Mouse (Mus musculus): ENCODE data around the gene Epop. TPM values are rescaled to one million over a fixed set of nuclear protein-coding genes. Genes with fewer than 3 reads are reported as not detected.

Epop gene
- polyA plus RNA-seq, 1 experiment from 2014 or later, result 13.0 TPM

- Histone ChIP-seq H3K27ac (replicated peaks) (no peak overlapping the region), H3K9me3 (no peaks in the 10 kb centered on the region), H3K4me1 (peaks cover 16% of the 10 kb centered on the region), H3K27me3 (replicated peaks; ENCODE audit: low read depth, poor library complexity, severe bottlenecking) (peaks cover 68% of the 10 kb centered on the region), H3K4me3 (no peak overlapping the region), H3K36me3 (replicated peaks) (no peaks in the 10 kb centered on the region)
- 3% methylated on average over 6 of the region's 6 CpGs for WGBS
- peak; percentile 80 for DNase-seq (ENCODE audit: low spot score)
Observed at GRCm38 (mm10) chr11:97622440-97622839, 7.1 kb downstream of the Epop start.

GRCm38 (mm10) chr11:97619391-97619795 lies 10.1 kb downstream of the Epop start:
- no peak overlapping the region for H3K4me3 ChIP-seq
- H3K27ac ChIP-seq (replicated peaks), result no peak overlapping the region
- WGBS, result 52% methylated on average over 5 of the region's 5 CpGs
- no peak for DNase-seq (ENCODE audit: low spot score)
- H3K36me3 ChIP-seq (replicated peaks), result no peaks in the 10 kb centered on the region
- no peaks in the 10 kb centered on the region for H3K9me3 ChIP-seq
- peaks cover 67% of the 10 kb centered on the region for H3K27me3 ChIP-seq (replicated peaks; ENCODE audit: low read depth, poor library complexity, severe bottlenecking)
- H3K4me1 ChIP-seq, result no peaks in the 10 kb centered on the region; the same call in 1 of the 2 replicates

- 56% methylated on average over 11 of the region's 11 CpGs for WGBS
Observed at GRCm38 (mm10) chr11:97618368-97618767, 11.1 kb downstream of the Epop start.

GRCm38 (mm10) chr11:97615276-97615675 lies 14.2 kb downstream of the Epop start:
- Histone ChIP-seq H3K9me3 (no peaks in the 10 kb centered on the region), H3K27me3 (replicated peaks; ENCODE audit: low read depth, poor library complexity, severe bottlenecking) (peaks cover 58% of the 10 kb centered on the region), H3K36me3 (replicated peaks) (no peaks in the 10 kb centered on the region), H3K27ac (replicated peaks) (no peak overlapping the region), H3K4me3 (no peak overlapping the region), H3K4me1 (no peaks in the 10 kb centered on the region; the same call in 1 of the 2 replicates)
- 82% methylated on average over 4 of the region's 4 CpGs for WGBS
- DNase-seq (ENCODE audit: low spot score), result no peak

More at GRCm38 (mm10) chr11:97618368-97618767, 11.1 kb downstream of the Epop start:
- Histone ChIP-seq H3K9me3 (no peaks in the 10 kb centered on the region), H3K27me3 (replicated peaks; ENCODE audit: low read depth, poor library complexity, severe bottlenecking) (peaks cover 57% of the 10 kb centered on the region), H3K4me3 (no peak overlapping the region), H3K36me3 (replicated peaks) (no peaks in the 10 kb centered on the region), H3K27ac (replicated peaks) (no peak overlapping the region), H3K4me1 (no peaks in the 10 kb centered on the region; the same call in 1 of the 2 replicates)
- DNase-seq (ENCODE audit: low spot score), result no peak

- WGBS, result 79% methylated on average over 8 of the region's 8 CpGs
- Histone ChIP-seq H3K27ac (replicated peaks) (no peak overlapping the region), H3K4me1 (peaks cover 17% of the 10 kb centered on the region), H3K9me3 (no peaks in the 10 kb centered on the region), H3K27me3 (replicated peaks; ENCODE audit: low read depth, poor library complexity, severe bottlenecking) (peaks cover 45% of the 10 kb centered on the region), H3K36me3 (replicated peaks) (no peaks in the 10 kb centered on the region), H3K4me3 (no peak overlapping the region)
- DNase-seq (ENCODE audit: low spot score), result no peak
Observed at GRCm38 (mm10) chr11:97611076-97611475, 18.4 kb downstream of the Epop start.

- WGBS, result 89% methylated on average over 13 of the region's 13 CpGs
- no peaks in the 10 kb centered on the region for H3K36me3 ChIP-seq (replicated peaks)
- H3K9me3 ChIP-seq, result no peaks in the 10 kb centered on the region
- no peak for DNase-seq (ENCODE audit: low spot score)
- H3K4me1 ChIP-seq, result peaks cover 17% of the 10 kb centered on the region
- no peak overlapping the region for H3K4me3 ChIP-seq
- no peak overlapping the region for H3K27ac ChIP-seq (replicated peaks)
- peaks cover 35% of the 10 kb centered on the region for H3K27me3 ChIP-seq (replicated peaks; ENCODE audit: low read depth, poor library complexity, severe bottlenecking)
Observed at GRCm38 (mm10) chr11:97609743-97610142, 19.8 kb downstream of the Epop start.

GRCm38 (mm10) chr11:97608933-97609332 lies 20.6 kb downstream of the Epop start:
- H3K27ac ChIP-seq (replicated peaks), result no peak overlapping the region
- 42% methylated on average over 4 of the region's 4 CpGs for WGBS
- peaks cover 17% of the 10 kb centered on the region for H3K4me1 ChIP-seq
- no peak overlapping the region for H3K4me3 ChIP-seq
- no peaks in the 10 kb centered on the region for H3K36me3 ChIP-seq (replicated peaks)
- no peak for DNase-seq (ENCODE audit: low spot score)
- H3K9me3 ChIP-seq, result no peaks in the 10 kb centered on the region
- peaks cover 34% of the 10 kb centered on the region for H3K27me3 ChIP-seq (replicated peaks; ENCODE audit: low read depth, poor library complexity, severe bottlenecking)

GRCm38 (mm10) chr11:97607056-97607725 lies 22.3 kb downstream of the Epop start:
- Histone ChIP-seq H3K27ac (replicated peaks) (no peak overlapping the region), H3K36me3 (replicated peaks) (no peaks in the 10 kb centered on the region), H3K27me3 (replicated peaks; ENCODE audit: low read depth, poor library complexity, severe bottlenecking) (peaks cover 39% of the 10 kb centered on the region), H3K9me3 (no peaks in the 10 kb centered on the region), H3K4me1 (peaks cover 26% of the 10 kb centered on the region), H3K4me3 (no peak overlapping the region)
- DNase-seq (ENCODE audit: low spot score), result no peak
- 97% methylated on average over 8 of the region's 8 CpGs for WGBS

- DNase-seq (ENCODE audit: low spot score), result no peak
- Histone ChIP-seq H3K36me3 (replicated peaks) (no peaks in the 10 kb centered on the region), H3K4me3 (no peak overlapping the region), H3K9me3 (0 out of 2 replicates have a peak, but pooled peaks cover 4% of the 10 kb centered on the region), H3K4me1 (peaks cover 20% of the 10 kb centered on the region), H3K27ac (replicated peaks) (no peak overlapping the region), H3K27me3 (replicated peaks; ENCODE audit: low read depth, poor library complexity, severe bottlenecking) (peaks cover 19% of the 10 kb centered on the region)
- 81% methylated on average over 10 of the region's 10 CpGs for WGBS
Observed at GRCm38 (mm10) chr11:97603891-97604290, 25.6 kb downstream of the Epop start.

- Histone ChIP-seq H3K36me3 (replicated peaks) (no peaks in the 10 kb centered on the region), H3K9me3 (0 out of 2 replicates have a peak, but pooled peaks cover 4% of the 10 kb centered on the region), H3K27ac (replicated peaks) (no peak overlapping the region), H3K4me3 (no peak overlapping the region), H3K4me1 (peaks cover 10% of the 10 kb centered on the region), H3K27me3 (replicated peaks; ENCODE audit: low read depth, poor library complexity, severe bottlenecking) (peaks cover 8% of the 10 kb centered on the region)
- 24% methylated on average over 6 of the region's 6 CpGs for WGBS
- no peak for DNase-seq (ENCODE audit: low spot score)
Observed at GRCm38 (mm10) chr11:97602223-97602622, 27.3 kb downstream of the Epop start.

- Histone ChIP-seq H3K4me3 (no peak overlapping the region), H3K4me1 (peaks cover 10% of the 10 kb centered on the region), H3K36me3 (replicated peaks) (no peaks in the 10 kb centered on the region), H3K27ac (replicated peaks) (no peak overlapping the region), H3K27me3 (replicated peaks; ENCODE audit: low read depth, poor library complexity, severe bottlenecking) (peaks cover 5% of the 10 kb centered on the region), H3K9me3 (0 out of 2 replicates have a peak, but pooled peaks cover 4% of the 10 kb centered on the region)
- DNase-seq (ENCODE audit: low spot score), result no peak
- 92% methylated on average over 8 of the region's 8 CpGs for WGBS
Observed at GRCm38 (mm10) chr11:97599104-97599503, 30.4 kb downstream of the Epop start.

GRCm38 (mm10) chr11:97597945-97598691 lies 31.4 kb downstream of the Epop start:
- Histone ChIP-seq H3K27ac (replicated peaks) (no peak overlapping the region), H3K4me1 (peaks cover 10% of the 10 kb centered on the region), H3K4me3 (no peak overlapping the region), H3K36me3 (replicated peaks) (no peaks in the 10 kb centered on the region), H3K9me3 (0 out of 2 replicates have a peak, but pooled peaks cover 4% of the 10 kb centered on the region), H3K27me3 (replicated peaks; ENCODE audit: low read depth, poor library complexity, severe bottlenecking) (peaks cover 4% of the 10 kb centered on the region)
- 78% methylated on average over 10 of the region's 10 CpGs for WGBS
- no peak for DNase-seq (ENCODE audit: low spot score)

- 0 out of 2 replicates have a peak overlapping the region, but pooled peaks have one; percentile 1 for H3K4me3 ChIP-seq
- no peak overlapping the region for H3K27ac ChIP-seq (replicated peaks)
- H3K27me3 ChIP-seq (replicated peaks; ENCODE audit: low read depth, poor library complexity, severe bottlenecking), result peaks cover 24% of the 10 kb centered on the region
- 55% methylated on average over 6 of the region's 6 CpGs for WGBS
- peaks cover 16% of the 10 kb centered on the region for H3K4me1 ChIP-seq
- H3K36me3 ChIP-seq (replicated peaks), result no peaks in the 10 kb centered on the region
- no peak for DNase-seq (ENCODE audit: low spot score)
- H3K9me3 ChIP-seq, result no peaks in the 10 kb centered on the region
Observed at GRCm38 (mm10) chr11:97594136-97594535, 35.4 kb downstream of the Epop start.
